Mouse (Mus musculus) neural tube, embryonic 14.5 days (tissue): ENCODE measurements around the gene Ebp. TPM values are rescaled to one million over a fixed set of nuclear protein-coding genes. Genes with fewer than 3 reads are reported as not detected.

Source experiments
- ATAC-seq: fragments of 200-750 bp; cut with Nextera tagmentation; 2 replicates; pipeline ENCODE4 v1.8.0; 2017; ENCODE audit warnings: low read depth, mild to moderate bottlenecking, moderate TSS enrichment, moderate library complexity
- H3K27ac ChIP-seq: fragments of 300-500 bp; sonication (generic); 2 replicates; pipeline ENCODE4 v1.5.1; 2014; ENCODE audit warnings: low read depth, mild to moderate bottlenecking, control low read depth, low read length, moderate library complexity, mixed read lengths
- H3K27me3 ChIP-seq: fragments of 300-500 bp; sonication (generic); 2 replicates; pipeline ENCODE4 v1.6.1; 2014; ENCODE audit warnings: low read length; ENCODE audit not compliant: control insufficient read depth, insufficient read depth
- H3K36me3 ChIP-seq: fragments of 300-500 bp; sonication (generic); 2 replicates; pipeline ENCODE4 v1.6.1; 2014; ENCODE audit warnings: low read length, mixed read lengths; ENCODE audit not compliant: control insufficient read depth, insufficient read depth
- H3K4me1 ChIP-seq: fragments of 300-500 bp; sonication (generic); 2 replicates; pipeline ENCODE4 v1.6.1; 2014; ENCODE audit warnings: low read length; ENCODE audit not compliant: control insufficient read depth, insufficient read depth
- H3K4me2 ChIP-seq: fragments of 300-500 bp; sonication (generic); 2 replicates; pipeline ENCODE4 v1.6.1; 2014; ENCODE audit warnings: mild to moderate bottlenecking, low read depth, low read length, control low read depth
- H3K4me3 ChIP-seq: fragments of 300-500 bp; sonication (generic); 2 replicates; pipeline ENCODE4 v1.5.1; 2014; ENCODE audit warnings: low read depth, low read length, control low read depth, mixed read lengths
- H3K9ac ChIP-seq: fragments of 300-500 bp; sonication (generic); replicated peaks from 2 replicates; pipeline ENCODE4 v1.6.1; 2014; ENCODE audit warnings: low read depth, mild to moderate bottlenecking, control low read depth, low read length, mixed read lengths
- H3K9me3 ChIP-seq: fragments of 300-500 bp; sonication (generic); 2 replicates; pipeline ENCODE4 v1.6.1; 2016; ENCODE audit warnings: low read length; ENCODE audit not compliant: control insufficient read depth
- WGBS: fragments of 180-500 bp; shearing (Covaris S2); extraction: QIAGEN DNeasy Blood & Tissue Kit; methylation state at CpG from one replicate; pipeline ENCODE4 v1.1.7; 2014; 5-methylcytosine and 5-hydroxymethylcytosine counted together
- polyA plus RNA-seq: library from polyadenylated mRNA; unstranded; fragments of >200 nt; fragmentation: Nextera tagmentation; extraction: Ambion mirVana; gene quantifications from 2 replicates; pipeline ENCODE4 v1.2.1, GENCODE M21; 2014

The Ebp gene
- polyA plus RNA-seq, 1 experiment from 2014 or later = 31.8 TPM

DNA sequence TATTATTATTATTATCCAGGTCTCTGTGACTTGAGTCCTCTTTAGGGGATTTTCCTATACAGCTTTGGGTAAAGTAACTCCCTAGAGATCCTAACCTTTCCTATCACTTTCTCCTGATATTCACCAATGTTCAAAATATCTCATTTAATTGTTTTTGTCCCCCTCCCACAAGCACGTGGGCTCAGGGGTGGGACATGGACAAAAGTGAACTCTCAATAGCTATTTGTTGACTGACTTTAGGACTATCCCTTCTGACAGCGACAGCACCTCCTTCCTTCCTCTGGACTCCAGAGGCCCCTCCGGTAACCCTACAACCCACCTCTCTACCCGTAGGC is 18.2 kb downstream of the Ebp start:
- Histone ChIP-seq H3K4me2 (peak overlapping the region; percentile 46), H3K27me3 (no peaks in the 10 kb centered on the region), H3K27ac (no peak overlapping the region), H3K4me3 (peak overlapping the region; percentile 55), H3K9me3 (no peaks in the 10 kb centered on the region), H3K9ac (peak overlapping the region; percentile 68), H3K36me3 (no peaks in the 10 kb centered on the region), H3K4me1 (no peaks in the 10 kb centered on the region)
- ATAC-seq = no peak
- 14% methylated on average over 4 of the region's 4 CpGs for WGBS

DNA sequence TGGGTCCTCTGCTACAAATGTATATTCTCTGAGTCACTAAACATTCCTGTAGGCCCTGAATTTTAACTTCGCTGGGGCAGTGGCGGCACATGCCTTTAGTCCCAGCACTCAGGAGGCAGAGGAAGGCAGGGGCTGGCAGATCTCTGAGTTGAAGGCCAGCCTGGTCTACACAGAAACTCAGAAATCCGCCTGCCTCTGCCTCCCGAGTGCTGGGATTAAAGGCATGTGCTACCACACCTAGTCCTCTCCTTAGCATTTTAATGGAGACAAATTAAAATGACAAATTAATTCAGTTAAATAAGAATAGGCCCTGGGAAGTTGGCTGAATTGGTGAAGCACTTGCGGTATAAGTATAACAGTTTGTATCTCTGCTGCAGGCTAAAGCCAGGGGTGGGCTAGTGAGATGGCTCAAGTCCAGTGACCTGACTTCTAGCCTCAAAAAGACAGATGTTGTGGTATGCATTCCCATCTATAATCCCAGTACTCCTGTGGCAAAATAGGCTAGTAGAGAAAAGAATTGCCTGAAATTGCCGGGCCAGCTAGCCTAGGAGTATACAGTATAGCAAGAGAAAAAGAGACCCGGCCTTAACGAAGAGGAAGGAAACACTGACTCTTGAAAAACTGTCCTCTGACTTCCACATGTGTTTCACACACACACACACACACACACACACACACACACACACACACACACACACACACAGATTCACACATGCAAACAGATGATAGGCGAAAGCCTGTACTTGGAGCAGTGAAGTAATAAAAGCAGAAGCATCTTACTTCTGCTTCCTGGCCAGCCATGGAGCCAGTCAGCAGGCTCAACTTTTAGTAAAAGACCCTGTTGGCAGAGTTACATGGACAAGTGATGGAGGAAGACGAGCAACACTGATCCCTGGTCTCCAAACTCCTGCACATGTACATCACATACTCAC is 25.3 kb downstream of the Ebp start:
- no peaks in the 10 kb centered on the region for H3K36me3 ChIP-seq
- H3K4me1 ChIP-seq = no peaks in the 10 kb centered on the region
- no peaks in the 10 kb centered on the region for H3K9me3 ChIP-seq
- 91% methylated on average over 10 of the region's 10 CpGs for WGBS
- no peaks in the 10 kb centered on the region for H3K27me3 ChIP-seq
- H3K4me2 ChIP-seq = no peak overlapping the region
- no peak for ATAC-seq
- no peak overlapping the region for H3K4me3 ChIP-seq
- no peak overlapping the region for H3K9ac ChIP-seq
- no peak overlapping the region for H3K27ac ChIP-seq

DNA sequence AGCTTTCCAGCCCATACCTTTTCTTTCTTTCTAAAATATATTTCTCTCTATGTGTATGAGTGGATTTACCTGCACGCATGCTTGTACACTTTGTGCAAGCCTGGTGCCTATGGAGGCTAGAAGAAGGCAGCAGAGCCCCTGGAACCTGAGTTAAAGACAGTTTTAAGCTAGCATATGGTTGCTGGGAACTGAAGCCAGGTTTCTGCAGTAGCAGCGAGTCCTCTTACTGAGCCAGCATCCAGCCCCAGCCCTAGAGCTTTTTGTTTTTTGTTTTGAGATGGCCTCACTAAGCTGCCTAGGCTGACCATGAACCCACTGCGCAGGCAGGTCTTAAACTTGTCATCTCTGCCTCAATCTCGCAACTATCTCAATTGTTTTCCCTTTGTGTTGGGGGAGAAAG is 28.8 kb downstream of the Ebp start:
- no peaks in the 10 kb centered on the region for H3K36me3 ChIP-seq
- WGBS = 93% methylated on average over 4 of the region's 4 CpGs
- no peak overlapping the region for H3K27ac ChIP-seq
- ATAC-seq = no peak
- no peak overlapping the region for H3K4me2 ChIP-seq
- no peak overlapping the region for H3K4me3 ChIP-seq
- no peaks in the 10 kb centered on the region for H3K4me1 ChIP-seq
- no peaks in the 10 kb centered on the region for H3K27me3 ChIP-seq
- H3K9ac ChIP-seq = no peak overlapping the region
- no peaks in the 10 kb centered on the region for H3K9me3 ChIP-seq

DNA sequence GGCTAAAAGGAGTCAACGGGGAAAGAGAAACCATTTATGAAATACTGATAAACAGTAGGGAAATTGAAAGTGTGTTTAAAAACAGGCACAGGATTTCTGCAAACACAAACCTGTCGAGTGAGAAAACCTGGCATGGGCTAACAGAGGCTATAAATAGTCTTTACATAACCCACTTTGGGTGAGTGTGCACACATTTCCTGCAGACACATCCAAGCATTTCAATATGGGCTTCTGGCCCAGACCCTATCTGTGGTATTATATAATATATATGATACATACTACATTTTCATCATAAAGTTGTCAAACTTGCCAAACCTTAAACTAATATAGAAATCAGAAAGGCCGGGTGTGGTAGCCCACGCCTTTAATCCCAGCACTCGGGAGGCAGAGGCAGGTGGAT is 30.2 kb downstream of the Ebp start:
- Histone ChIP-seq H3K4me3 (no peak overlapping the region), H3K9ac (no peak overlapping the region), H3K27me3 (no peaks in the 10 kb centered on the region), H3K4me1 (no peaks in the 10 kb centered on the region), H3K4me2 (no peak overlapping the region), H3K27ac (no peak overlapping the region), H3K9me3 (no peaks in the 10 kb centered on the region), H3K36me3 (no peaks in the 10 kb centered on the region)
- 93% methylated on average over 5 of the region's 5 CpGs for WGBS
- ATAC-seq = no peak

DNA sequence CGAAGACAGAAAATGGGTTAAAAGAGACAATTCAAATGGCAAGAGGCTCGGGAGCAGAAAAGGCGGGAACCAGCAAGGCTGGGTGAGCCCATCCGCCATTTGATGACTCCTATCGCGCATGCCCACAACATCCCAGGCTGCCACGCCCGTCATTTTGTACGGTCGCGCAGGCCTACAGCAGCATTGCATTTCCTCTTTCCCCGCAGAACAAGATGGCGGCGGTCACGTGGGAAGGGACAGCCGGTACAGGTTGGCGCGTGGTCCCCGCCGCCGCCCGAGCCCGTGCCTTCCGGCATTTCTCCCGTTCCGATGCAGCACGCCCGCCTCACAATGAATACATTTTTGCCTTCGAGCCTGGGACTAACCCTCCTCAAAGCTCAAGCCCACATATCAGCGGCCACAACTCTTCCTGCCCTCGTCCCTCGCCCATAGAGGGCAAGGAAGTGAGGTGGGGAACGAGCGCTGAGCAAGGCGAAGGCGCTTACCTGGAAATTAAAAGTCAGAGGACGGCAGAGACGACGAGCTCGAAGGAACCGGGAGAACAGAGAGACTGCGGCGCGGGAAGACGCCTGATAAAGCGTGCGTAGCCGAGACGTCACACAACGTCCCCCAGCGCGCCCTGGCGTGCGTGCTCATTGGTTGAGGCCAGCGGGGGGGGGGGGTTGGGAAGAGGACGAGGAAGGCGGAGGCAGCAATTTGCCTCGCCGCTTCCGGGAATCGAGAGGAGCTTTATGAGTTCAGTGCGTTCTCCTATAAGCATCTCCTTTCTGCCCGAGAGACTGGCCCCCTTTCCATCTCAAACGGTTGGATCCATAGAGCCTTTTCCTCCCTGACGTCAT is 47.9 kb downstream of the Ebp start, which contains the start of gene Rbm3:
Gene Rbm3 (minus strand): TSS at position 728 of the 839 bp plus-strand sequence.
- peak within 1 kb of the TSS; percentile 50 for H3K4me2 ChIP-seq
- peak within 1 kb of the TSS; percentile 56 for H3K4me3 ChIP-seq
- 0 out of 2 replicates have a peak, but pooled peaks cover 5% of the 10 kb centered on the region for H3K4me1 ChIP-seq
- ATAC-seq = peak; percentile 95
- peaks cover 11% of the 10 kb centered on the region; the same call in 1 of the 2 replicates for H3K36me3 ChIP-seq
- 13% methylated on average over 56 of the region's 65 CpGs for WGBS
- H3K27me3 ChIP-seq = no peaks in the 10 kb centered on the region
- H3K9me3 ChIP-seq = no peaks in the 10 kb centered on the region
- peak within 1 kb of the TSS; percentile 78 for H3K9ac ChIP-seq
- peak within 1 kb of the TSS; percentile 97 for H3K27ac ChIP-seq

DNA sequence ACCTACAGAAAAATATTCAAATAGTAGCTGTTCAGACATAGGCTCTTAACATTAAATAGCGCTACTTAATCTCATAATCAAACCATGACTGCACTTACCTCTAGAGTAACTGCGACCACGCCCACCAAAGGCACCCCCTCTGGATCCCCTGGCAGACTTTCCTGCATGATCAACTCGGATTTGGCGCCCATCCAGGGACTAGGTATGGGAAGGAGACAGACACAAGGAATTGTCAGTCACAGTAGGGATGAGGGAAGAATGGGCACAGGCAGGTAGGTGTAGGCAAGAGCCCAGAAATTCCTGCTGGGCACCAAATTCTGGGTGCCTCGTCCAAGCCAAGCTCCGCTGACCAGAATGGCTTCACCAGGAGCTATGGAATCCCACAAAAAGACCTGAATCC is 49.6 kb downstream of the Ebp start:
- 70% methylated on average over 7 of the region's 7 CpGs for WGBS
- Histone ChIP-seq H3K4me2 (peak overlapping the region; percentile 50; the same call in 1 of the 2 replicates), H3K4me3 (peak overlapping the region; percentile 56), H3K27ac (no peak overlapping the region), H3K36me3 (peaks cover 11% of the 10 kb centered on the region; the same call in 1 of the 2 replicates), H3K27me3 (no peaks in the 10 kb centered on the region), H3K4me1 (0 out of 2 replicates have a peak, but pooled peaks cover 5% of the 10 kb centered on the region), H3K9ac (0 out of 2 replicates have a peak overlapping the region, but pooled peaks have one; percentile 37), H3K9me3 (no peaks in the 10 kb centered on the region)
- no peak for ATAC-seq

DNA sequence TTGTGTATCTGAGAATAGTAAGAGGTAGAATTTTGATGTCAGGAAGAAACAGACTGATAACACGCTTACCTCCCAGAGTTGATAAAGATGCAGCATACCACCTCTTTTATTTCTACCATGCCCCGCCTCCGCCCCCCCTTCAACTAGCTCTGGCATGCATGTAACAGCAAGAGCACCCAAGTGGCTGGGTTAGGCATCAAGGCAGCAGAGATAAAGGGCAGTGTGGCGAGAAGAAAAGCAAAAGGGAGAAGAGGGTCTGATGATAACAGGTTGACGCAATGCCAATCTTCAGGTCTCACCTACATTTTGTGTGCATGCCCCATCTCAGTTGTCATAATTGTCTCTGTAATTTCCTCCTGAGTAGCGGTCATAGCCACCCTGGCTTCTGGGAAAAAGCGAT is 50.4 kb downstream of the Ebp start:
- no peaks in the 10 kb centered on the region for H3K27me3 ChIP-seq
- H3K4me3 ChIP-seq = no peak overlapping the region
- no peak overlapping the region for H3K9ac ChIP-seq
- H3K9me3 ChIP-seq = no peaks in the 10 kb centered on the region
- H3K4me2 ChIP-seq = no peak overlapping the region
- peaks cover 11% of the 10 kb centered on the region; the same call in 1 of the 2 replicates for H3K36me3 ChIP-seq
- ATAC-seq = no peak
- H3K27ac ChIP-seq = no peak overlapping the region
- 88% methylated on average over 7 of the region's 7 CpGs for WGBS
- 0 out of 2 replicates have a peak, but pooled peaks cover 5% of the 10 kb centered on the region for H3K4me1 ChIP-seq

DNA sequence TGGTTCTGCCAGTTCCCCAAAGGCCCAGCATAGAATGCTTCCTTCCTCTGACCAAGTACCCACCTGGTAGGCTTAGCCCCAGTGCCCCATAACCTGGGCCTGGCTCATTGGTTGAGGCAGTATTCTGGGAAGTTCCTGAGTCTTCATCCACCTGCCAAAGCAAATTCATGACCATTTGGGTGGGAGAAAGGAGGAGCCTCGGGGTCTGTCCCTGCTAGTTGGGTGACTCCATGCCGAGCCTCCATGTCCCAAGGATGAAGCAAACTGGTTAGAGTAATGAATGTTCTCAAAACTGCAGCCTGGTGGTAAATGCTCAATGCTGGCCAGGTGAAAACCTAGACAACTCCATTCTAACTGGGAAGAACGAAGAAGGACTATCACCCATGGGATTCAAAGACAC is 52.3 kb downstream of the Ebp start:
- Histone ChIP-seq H3K9ac (no peak overlapping the region), H3K9me3 (no peaks in the 10 kb centered on the region), H3K36me3 (peaks cover 11% of the 10 kb centered on the region; the same call in 1 of the 2 replicates), H3K4me2 (no peak overlapping the region), H3K4me1 (0 out of 2 replicates have a peak, but pooled peaks cover 5% of the 10 kb centered on the region), H3K27ac (no peak overlapping the region), H3K4me3 (no peak overlapping the region), H3K27me3 (no peaks in the 10 kb centered on the region)
- no peak for ATAC-seq
- 82% methylated on average over 3 of the region's 3 CpGs for WGBS
